Mouse (Mus musculus) embryonic fibroblast, embryonic 13.5 days (primary cell): ENCODE results near the gene Serpinc1.

Experiments
- CTCF ChIP-seq: IDR thresholded peaks from 2 replicates; pipeline ENCODE4 v1.5.1; 2011; ENCODE audit warnings: mild to moderate bottlenecking, control low read depth, low read length, moderate library complexity, borderline replicate concordance; ENCODE audit not compliant: insufficient read depth
- POLR2A ChIP-seq: IDR thresholded peaks from 2 replicates; pipeline ENCODE4 v1.6.1; 2011; ENCODE audit warnings: low read depth, mild to moderate bottlenecking, control low read depth, low read length, moderate library complexity

- TF ChIP-seq CTCF (no peak), POLR2A (no peak; the same call in 1 of the 2 replicates)
Observed at GRCm38 (mm10) chr1:161040426-161040770, 62.0 kb downstream of the Serpinc1 start.
